Mouse (Mus musculus) lung, embryonic 14.5 days (tissue): ENCODE data around the gene Rgma. TPM values are rescaled to one million over a fixed set of nuclear protein-coding genes. Genes with fewer than 3 reads are reported as not detected.
A peak's percentile ranks its signal among the peaks of the same experiment; 100 is the strongest.

Experiments
- ATAC-seq: fragments of 200-750 bp; cut with Nextera tagmentation; 2 replicates; pipeline ENCODE4 v1.8.0; 2017; ENCODE audit warnings: mild to moderate bottlenecking, moderate TSS enrichment, moderate library complexity; ENCODE audit not compliant: insufficient read depth
- DNase-seq: peaks from one replicate; pipeline ENCODE4 v3.0.0-alpha.2; 2015
- H3K27ac ChIP-seq: fragments of 300-500 bp; sonication (generic); 2 replicates; pipeline ENCODE4 v1.5.1; 2014; ENCODE audit warnings: low read depth, mild to moderate bottlenecking, moderate library complexity
- H3K27me3 ChIP-seq: fragments of 300-500 bp; sonication (generic); 2 replicates; pipeline ENCODE4 v1.6.1; 2014; ENCODE audit warnings: low read length, control low read depth; ENCODE audit not compliant: insufficient read depth
- H3K36me3 ChIP-seq: fragments of 300-500 bp; sonication (generic); 2 replicates; pipeline ENCODE4 v1.6.1; 2014; ENCODE audit warnings: control low read depth; ENCODE audit not compliant: insufficient read depth
- H3K4me1 ChIP-seq: fragments of 300-500 bp; sonication (generic); 2 replicates; pipeline ENCODE4 v1.6.1; 2014; ENCODE audit warnings: antibody characterized with exemption, control low read depth; ENCODE audit not compliant: insufficient read depth
- H3K4me2 ChIP-seq: fragments of 300-500 bp; sonication (generic); 2 replicates; pipeline ENCODE4 v1.6.1; 2014; ENCODE audit warnings: mild to moderate bottlenecking
- H3K4me3 ChIP-seq: fragments of 300-500 bp; sonication (generic); 2 replicates; pipeline ENCODE4 v1.5.1; 2014; ENCODE audit warnings: low read depth, low read length
- H3K9ac ChIP-seq: fragments of 300-500 bp; sonication (generic); 2 replicates; pipeline ENCODE4 v1.6.1; 2014
- H3K9me3 ChIP-seq: fragments of 300-500 bp; sonication (generic); 2 replicates; pipeline ENCODE4 v1.6.1; 2016; ENCODE audit warnings: low read depth, low read length, control low read depth
- CTCF ChIP-seq: IDR thresholded peaks from 2 replicates; pipeline ENCODE4 v1.5.1; 2016; ENCODE audit warnings: antibody characterized with exemption, low read depth
- WGBS: fragments of 180-500 bp; shearing (Covaris S2); extraction: QIAGEN DNeasy Blood & Tissue Kit; methylation state at CpG from one replicate; pipeline ENCODE4 v1.1.7; 2014; 5-methylcytosine and 5-hydroxymethylcytosine counted together
- polyA plus RNA-seq: library from polyadenylated mRNA; unstranded; fragments of >200 nt; fragmentation: Nextera tagmentation; extraction: Ambion mirVana; gene quantifications from 2 replicates; pipeline ENCODE4 v1.2.1, GENCODE M21; 2014

The Rgma gene
- polyA plus RNA-seq, 1 experiment from 2014 or later: 22.8 TPM

DNA sequence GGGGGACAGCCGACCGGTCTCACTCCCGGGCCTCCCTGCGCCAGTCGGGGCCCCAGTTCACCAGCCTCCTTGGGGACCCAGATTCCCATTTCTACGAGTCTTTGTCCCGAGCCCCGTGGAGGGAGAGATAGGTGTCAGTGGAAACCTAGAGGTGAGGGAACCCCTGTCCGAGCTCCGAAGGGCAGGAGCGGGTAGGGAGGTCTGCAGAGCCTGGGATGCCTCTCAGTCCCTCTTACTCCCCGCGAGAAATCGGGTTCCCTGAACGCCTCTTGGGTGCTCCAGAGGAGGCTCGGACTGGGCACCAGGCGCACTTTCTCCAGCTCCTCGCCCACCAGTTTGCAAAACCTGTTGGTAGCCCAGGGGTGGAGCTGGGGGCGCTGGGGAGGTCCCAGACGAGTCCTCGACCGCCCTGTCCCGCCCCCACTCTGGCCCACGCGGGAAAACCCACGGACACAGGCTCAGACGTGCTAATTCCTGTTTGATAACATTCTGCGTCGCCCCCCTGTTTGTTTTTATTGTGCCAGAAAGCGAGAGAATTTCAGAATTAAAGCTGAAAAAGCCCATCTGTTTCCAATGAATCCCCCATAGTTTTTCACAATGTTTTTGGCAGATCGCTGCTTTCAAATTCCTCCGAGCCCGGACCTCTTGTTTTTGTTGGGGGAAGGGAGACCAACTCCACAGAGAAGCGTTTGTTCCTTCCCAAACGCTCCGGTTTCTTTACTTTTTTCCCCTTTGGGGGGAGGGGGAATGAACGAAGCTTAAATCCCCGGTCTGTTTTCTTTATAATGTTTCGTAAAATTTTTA is 16.4 kb downstream of the Rgma start:
- H3K4me3 ChIP-seq: peak overlapping the region; percentile 84
- peak overlapping the region; percentile 79 for H3K4me2 ChIP-seq
- WGBS: under 1% methylated on average over 39 of the region's 39 CpGs
- H3K27ac ChIP-seq: peak overlapping the region; percentile 98
- H3K9ac ChIP-seq: peak overlapping the region; percentile 94
- H3K4me1 ChIP-seq: peaks cover 15% of the 10 kb centered on the region
- peak; percentile 86 for DNase-seq
- 0 out of 2 replicates have a peak, but pooled peaks cover 3% of the 10 kb centered on the region for H3K36me3 ChIP-seq
- H3K9me3 ChIP-seq: no peaks in the 10 kb centered on the region
- no peaks in the 10 kb centered on the region for H3K27me3 ChIP-seq
- no peak for TF ChIP-seq CTCF
- peak; percentile 45 for ATAC-seq

DNA sequence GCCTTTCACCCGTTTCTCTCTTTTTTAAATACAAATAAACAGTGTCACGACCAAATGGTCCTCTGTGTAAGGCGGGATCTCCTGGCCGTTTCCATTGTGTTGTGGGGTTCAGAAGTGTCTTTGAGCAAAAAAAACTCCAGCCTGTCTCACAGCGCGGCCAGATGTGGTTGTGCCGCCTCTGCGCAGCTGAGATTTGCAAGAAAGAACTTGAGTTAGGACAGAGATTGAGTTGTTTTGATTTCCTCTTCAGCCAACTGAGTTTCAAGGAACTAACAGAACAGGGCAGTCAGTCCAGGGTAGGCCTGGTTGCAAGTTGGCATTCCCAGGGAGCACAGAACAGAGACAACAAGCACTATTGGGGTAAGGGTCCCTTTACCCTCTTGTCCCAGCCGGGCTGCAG is 17.1 kb downstream of the Rgma start:
- H3K9ac ChIP-seq: peak overlapping the region; percentile 94
- 0% methylated on average over 9 of the region's 9 CpGs for WGBS
- peak overlapping the region; percentile 98 for H3K27ac ChIP-seq
- DNase-seq: peak; percentile 67
- peak overlapping the region; percentile 84 for H3K4me3 ChIP-seq
- H3K4me1 ChIP-seq: peaks cover 15% of the 10 kb centered on the region
- TF ChIP-seq CTCF: no peak
- H3K36me3 ChIP-seq: 0 out of 2 replicates have a peak, but pooled peaks cover 5% of the 10 kb centered on the region
- ATAC-seq: no peak
- H3K9me3 ChIP-seq: no peaks in the 10 kb centered on the region
- H3K4me2 ChIP-seq: peak overlapping the region; percentile 79
- H3K27me3 ChIP-seq: no peaks in the 10 kb centered on the region

DNA sequence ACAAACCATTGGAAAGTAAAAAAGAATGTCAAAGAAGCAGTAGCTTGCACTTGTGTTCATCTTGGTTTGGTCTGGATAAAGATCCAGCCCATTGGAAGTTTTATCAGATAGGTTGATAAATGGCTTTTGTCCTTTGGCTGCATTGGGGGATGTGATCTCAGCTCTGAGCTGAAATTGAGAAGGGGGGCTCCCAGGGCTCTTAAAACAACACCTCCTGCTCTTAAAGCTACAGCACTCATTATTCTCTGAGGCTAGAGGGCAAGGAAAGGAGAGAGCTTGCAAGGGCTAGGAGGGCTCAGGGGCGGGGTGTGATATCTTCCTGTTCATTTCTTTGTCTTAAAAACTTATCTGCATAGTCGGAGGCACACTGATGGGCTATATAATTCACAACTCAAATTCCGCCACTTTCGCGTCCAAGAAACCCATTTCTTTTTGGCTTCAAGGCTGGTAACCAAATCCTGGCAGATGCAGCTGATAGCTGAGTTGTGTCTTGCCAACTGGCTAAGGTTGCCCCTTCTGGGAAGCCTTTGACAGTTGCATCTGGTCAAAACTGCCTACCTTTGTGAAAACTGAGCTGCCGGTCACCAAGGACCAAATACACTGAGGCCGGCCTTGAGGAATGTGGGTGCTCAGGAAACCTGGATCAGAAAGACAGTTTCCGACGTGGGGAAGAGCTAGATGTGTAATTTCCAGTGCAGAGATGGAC is 18.2 kb downstream of the Rgma start:
- WGBS: 17% methylated on average over 9 of the region's 9 CpGs
- no peak for ATAC-seq
- peak overlapping the region; percentile 10; the same call in 1 of the 2 replicates for H3K27ac ChIP-seq

DNA sequence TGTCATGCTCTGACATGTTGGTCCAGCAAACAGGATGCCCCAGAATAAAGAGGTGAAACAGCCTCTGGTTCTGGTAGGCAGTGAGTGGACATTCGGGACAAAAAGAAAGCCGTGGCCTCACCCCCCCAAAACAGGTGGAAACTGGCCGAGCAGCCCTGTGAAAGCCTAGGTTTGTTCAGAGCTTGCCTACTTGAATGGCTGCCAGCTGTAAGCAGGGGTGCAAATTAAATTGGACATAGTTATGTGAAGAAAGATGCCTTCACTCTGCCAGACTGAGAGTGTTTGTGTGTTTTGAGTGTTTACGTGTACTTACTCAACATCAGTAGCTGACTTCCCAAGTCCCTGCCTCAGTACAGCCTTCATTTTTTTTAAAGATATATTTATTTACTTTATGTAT is 18.7 kb downstream of the Rgma start:
- Histone ChIP-seq H3K4me3 (peak overlapping the region; percentile 84), H3K9ac (peak overlapping the region; percentile 94; the same call in 1 of the 2 replicates), H3K36me3 (peaks cover 11% of the 10 kb centered on the region; the same call in 1 of the 2 replicates), H3K4me1 (peaks cover 29% of the 10 kb centered on the region), H3K9me3 (no peaks in the 10 kb centered on the region), H3K27me3 (no peaks in the 10 kb centered on the region), H3K4me2 (peak overlapping the region; percentile 79), H3K27ac (peak overlapping the region; percentile 10; the same call in 1 of the 2 replicates)
- ATAC-seq (no peak), DNase-seq (peak; percentile 46)
- no peak for TF ChIP-seq CTCF
- WGBS: 27% methylated on average over 4 of the region's 4 CpGs

More for the DNA sequence above, 18.2 kb downstream of the Rgma start:
- TF ChIP-seq CTCF: no peak
- H3K4me2 ChIP-seq: peak overlapping the region; percentile 79
- peaks cover 24% of the 10 kb centered on the region for H3K4me1 ChIP-seq
- DNase-seq: peak; percentile 34
- H3K36me3 ChIP-seq: peaks cover 11% of the 10 kb centered on the region; the same call in 1 of the 2 replicates
- H3K9me3 ChIP-seq: no peaks in the 10 kb centered on the region
- peak overlapping the region; percentile 94 for H3K9ac ChIP-seq
- H3K27me3 ChIP-seq: no peaks in the 10 kb centered on the region
- peak overlapping the region; percentile 84 for H3K4me3 ChIP-seq

DNA sequence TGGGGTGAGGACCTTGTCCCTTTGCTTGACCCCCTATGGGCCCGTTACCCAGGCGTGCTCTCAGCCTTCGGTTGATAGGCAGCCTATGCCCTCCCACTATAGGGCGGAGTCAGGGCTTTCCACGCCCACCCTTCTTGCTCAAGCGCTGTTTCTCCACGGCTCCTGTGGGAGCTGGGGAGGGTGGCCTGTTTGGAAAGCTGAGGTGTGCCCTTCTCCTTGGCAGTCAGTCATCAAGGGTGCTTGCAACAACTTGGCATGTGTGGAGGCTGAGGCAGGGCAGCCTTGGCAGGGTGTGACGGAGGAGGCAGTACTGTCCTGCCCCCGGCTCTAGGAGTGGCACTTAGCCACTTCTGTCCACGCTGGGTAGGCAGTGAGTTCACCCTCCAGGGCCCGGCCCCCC is 23.0 kb downstream of the Rgma start:
- no peak for TF ChIP-seq CTCF
- Histone ChIP-seq H3K4me3 (no peak overlapping the region), H3K4me2 (peak overlapping the region; percentile 58), H3K4me1 (peaks cover 25% of the 10 kb centered on the region), H3K27me3 (no peaks in the 10 kb centered on the region), H3K36me3 (peaks cover 11% of the 10 kb centered on the region), H3K9me3 (no peaks in the 10 kb centered on the region), H3K9ac (no peak overlapping the region), H3K27ac (peak overlapping the region; percentile 18; the same call in 1 of the 2 replicates)
- 11% methylated on average over 11 of the region's 11 CpGs for WGBS
- peak; percentile 83 for DNase-seq
- peak; percentile 31; the same call in 1 of the 2 replicates for ATAC-seq

DNA sequence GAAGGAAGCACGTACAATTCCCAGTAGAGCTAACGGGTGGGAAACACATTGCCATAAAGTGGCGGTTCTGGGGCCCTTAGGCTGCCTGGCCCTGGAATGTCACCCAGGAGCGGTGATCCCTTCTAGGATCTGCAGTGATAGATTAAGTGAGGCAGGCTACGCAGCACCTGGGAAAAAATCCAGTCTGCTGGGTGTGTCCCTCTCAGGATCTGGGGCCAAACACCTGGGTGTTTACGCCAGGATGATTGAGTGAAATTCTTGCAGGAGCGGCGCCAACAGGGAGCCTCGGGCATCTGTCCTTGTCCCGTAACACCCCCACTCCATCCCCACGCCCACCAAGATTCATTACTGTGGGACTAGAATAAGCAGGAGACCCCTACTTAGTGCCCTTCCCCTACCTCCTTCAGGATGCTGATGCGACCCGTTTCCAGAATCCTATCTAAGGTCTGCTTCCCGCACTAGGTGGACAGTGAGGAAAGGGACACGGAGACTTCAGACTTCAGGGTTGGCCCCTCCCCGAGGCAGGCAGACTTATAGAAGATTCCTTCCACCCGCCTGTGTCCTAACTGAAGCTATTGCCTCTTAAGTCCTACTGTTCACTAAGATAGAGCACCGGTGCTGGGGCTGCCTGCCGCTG is 23.6 kb downstream of the Rgma start:
- peak overlapping the region; percentile 40; the same call in 1 of the 2 replicates for H3K27ac ChIP-seq
- H3K4me1 ChIP-seq: peaks cover 24% of the 10 kb centered on the region
- peaks cover 13% of the 10 kb centered on the region for H3K36me3 ChIP-seq
- peak overlapping the region; percentile 24 for H3K4me3 ChIP-seq
- peak overlapping the region; percentile 58 for H3K4me2 ChIP-seq
- ATAC-seq: peak; percentile 26; the same call in 1 of the 2 replicates
- DNase-seq: no peak
- H3K9me3 ChIP-seq: no peaks in the 10 kb centered on the region
- no peaks in the 10 kb centered on the region for H3K27me3 ChIP-seq
- no peak overlapping the region; the same call in 1 of the 2 replicates for H3K9ac ChIP-seq
- no peak for TF ChIP-seq CTCF
- 14% methylated on average over 19 of the region's 19 CpGs for WGBS
